Mouse (Mus musculus): ENCODE measurements around the gene Cyp20a1. TPM values are rescaled to one million over a fixed set of nuclear protein-coding genes. Genes with fewer than 3 reads are reported as not detected.

The Cyp20a1 gene
- total RNA-seq, 2 experiments from 2014 or later, result 14.2 to 14.6 TPM

GRCm38 (mm10) chr1:60431531-60431930 is 88.4 kb downstream of the Cyp20a1 start:
- intact Hi-C loops (cut with DNase I), result no loop called here

DNA sequence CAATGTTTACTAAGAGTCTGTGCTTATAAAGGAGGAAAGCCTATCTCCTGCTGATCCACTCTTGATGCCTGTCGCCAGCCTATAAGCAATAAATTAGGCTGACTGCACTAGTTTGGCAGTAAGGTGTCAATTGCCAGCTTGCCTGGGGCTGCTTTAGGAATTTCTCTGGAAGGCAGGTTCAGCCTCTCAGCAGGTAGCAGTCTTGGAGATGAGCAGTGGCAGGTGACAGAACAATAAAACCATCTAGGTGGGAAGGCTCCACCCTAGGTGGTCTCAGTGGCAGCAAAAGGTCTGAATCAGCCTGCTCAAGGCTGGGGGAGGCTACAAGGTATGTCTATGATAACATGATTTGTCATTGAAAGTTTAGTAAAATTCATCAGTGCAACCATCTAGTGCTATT is 89.4 kb downstream of the Cyp20a1 start:
- intact Hi-C loops (cut with DNase I), result no loop called here
- DNase-seq (ENCODE audit: extremely low spot score in 1 of 2, low spot score in 2 of 2), result no peak

More at GRCm38 (mm10) chr1:60431531-60431930, 88.4 kb downstream of the Cyp20a1 start:
- DNase-seq (ENCODE audit: extremely low spot score in 1 of 2, low spot score in 2 of 2), result no peak

Other genes with a start within 250 kb of the Cyp20a1 start
- 10 to 100 TPM; 26.7 to 27.1 TPM for gene Carf, start 245.1 kb upstream of the Cyp20a1 start, total RNA-seq (2021)
- 10 to 100 TPM; 27.1 to 33.0 TPM for gene Wdr12, start 244.7 kb upstream of the Cyp20a1 start, total RNA-seq (2021)
- gene Nbeal1, start 162.7 kb upstream of the Cyp20a1 start, total RNA-seq (2021), result 10 to 100 TPM; 15.5 to 19.0 TPM
- gene Abi2, start 66.3 kb downstream of the Cyp20a1 start, total RNA-seq (2021), result 100 to 1,000 TPM; 446 to 493 TPM
- 100 to 1,000 TPM; 107 to 109 TPM for gene Raph1, start 223.8 kb downstream of the Cyp20a1 start, total RNA-seq (2021)

Measured in left cerebral cortex, postnatal 10 days (tissue).